Mouse (Mus musculus) midbrain, embryonic 11.5 days (tissue): ENCODE measurements around the gene Ndufs2. TPM values are rescaled to one million over a fixed set of nuclear protein-coding genes. Genes with fewer than 3 reads are reported as not detected.

ENCODE experiments used
- ATAC-seq: fragments of 200-750 bp; cut with Nextera tagmentation; 2 replicates; pipeline ENCODE4 v1.8.0; 2017; ENCODE audit warnings: moderate TSS enrichment, moderate library complexity; ENCODE audit not compliant: low FRiP score
- DNase-seq: peaks from one replicate; pipeline ENCODE4 v3.0.0; 2015; ENCODE audit warnings: low spot score; ENCODE audit errors: missing footprints
- H3K27ac ChIP-seq: fragments of 300-500 bp; sonication (generic); 2 replicates; pipeline ENCODE4 v1.5.1; 2014; ENCODE audit warnings: low read depth, low read length
- H3K27me3 ChIP-seq: fragments of 300-500 bp; sonication (generic); 2 replicates; pipeline ENCODE4 v1.6.1; 2014; ENCODE audit warnings: mild to moderate bottlenecking, low read length, moderate library complexity, mixed read lengths; ENCODE audit not compliant: control insufficient read depth, insufficient read depth
- H3K36me3 ChIP-seq: fragments of 300-500 bp; sonication (generic); 2 replicates; pipeline ENCODE4 v1.6.1; 2014; ENCODE audit warnings: mild to moderate bottlenecking, low read length, moderate library complexity, mixed read lengths; ENCODE audit not compliant: control insufficient read depth, insufficient read depth
- H3K4me1 ChIP-seq: fragments of 300-500 bp; sonication (generic); 2 replicates; pipeline ENCODE4 v1.6.1; 2014; ENCODE audit warnings: low read length; ENCODE audit not compliant: control insufficient read depth, insufficient read depth
- H3K4me2 ChIP-seq: fragments of 300-500 bp; sonication (generic); 2 replicates; pipeline ENCODE4 v1.6.1; 2014; ENCODE audit warnings: mild to moderate bottlenecking, moderate library complexity
- H3K4me3 ChIP-seq: fragments of 300-500 bp; sonication (generic); 2 replicates; pipeline ENCODE4 v1.5.1; 2014; ENCODE audit warnings: low read depth, low read length
- H3K9ac ChIP-seq: fragments of 300-500 bp; sonication (generic); 2 replicates; pipeline ENCODE4 v1.6.1; 2014; ENCODE audit warnings: low read length
- H3K9me3 ChIP-seq: fragments of 300-500 bp; sonication (generic); 2 replicates; pipeline ENCODE4 v1.6.1; 2016; ENCODE audit warnings: low read length; ENCODE audit not compliant: control insufficient read depth
- WGBS: fragments of 180-500 bp; shearing (Covaris S2); extraction: QIAGEN DNeasy Blood & Tissue Kit; methylation state at CpG from one replicate; pipeline ENCODE4 v1.1.7; 2014; 5-methylcytosine and 5-hydroxymethylcytosine counted together
- polyA plus RNA-seq: library from polyadenylated mRNA; unstranded; fragments of >200 nt; fragmentation: Nextera tagmentation; extraction: Ambion mirVana; gene quantifications from 2 replicates; pipeline ENCODE4 v1.2.1, GENCODE M21; 2014

Gene Ndufs2
- polyA plus RNA-seq, 1 experiment from 2014 or later: 232 TPM

- 55% methylated on average over 3 of the region's 3 CpGs for WGBS
- no peaks in the 10 kb centered on the region for H3K9me3 ChIP-seq
- DNase-seq (no peak), ATAC-seq (no peak)
- H3K36me3 ChIP-seq: peaks cover 7% of the 10 kb centered on the region
- H3K27me3 ChIP-seq: no peaks in the 10 kb centered on the region
- H3K4me1 ChIP-seq: peaks cover 9% of the 10 kb centered on the region
- H3K27ac ChIP-seq: no peak overlapping the region
- no peak overlapping the region for H3K4me2 ChIP-seq
- H3K4me3 ChIP-seq: no peak overlapping the region
- no peak overlapping the region for H3K9ac ChIP-seq
Measured at GRCm38 (mm10) chr1:171230215-171230614, 21.0 kb downstream of the Ndufs2 start.

- H3K4me3 ChIP-seq: no peak overlapping the region
- H3K9ac ChIP-seq: no peak overlapping the region
- peaks cover 9% of the 10 kb centered on the region for H3K4me1 ChIP-seq
- no peaks in the 10 kb centered on the region for H3K9me3 ChIP-seq
- DNase-seq (no peak), ATAC-seq (no peak)
- 29% methylated on average over 6 of the region's 6 CpGs for WGBS
- H3K27ac ChIP-seq: no peak overlapping the region
- no peak overlapping the region for H3K4me2 ChIP-seq
- peaks cover 4% of the 10 kb centered on the region for H3K36me3 ChIP-seq
- H3K27me3 ChIP-seq: no peaks in the 10 kb centered on the region
Measured at GRCm38 (mm10) chr1:171229750-171230149, 21.4 kb downstream of the Ndufs2 start.

GRCm38 (mm10) chr1:171227879-171228278 lies 23.3 kb downstream of the Ndufs2 start:
- Histone ChIP-seq H3K27me3 (no peaks in the 10 kb centered on the region), H3K4me1 (peaks cover 9% of the 10 kb centered on the region), H3K4me2 (no peak overlapping the region), H3K9ac (no peak overlapping the region), H3K9me3 (no peaks in the 10 kb centered on the region), H3K4me3 (no peak overlapping the region), H3K36me3 (no peaks in the 10 kb centered on the region), H3K27ac (no peak overlapping the region)
- 87% methylated on average over 1 of the region's 1 CpGs for WGBS
- ATAC-seq (no peak), DNase-seq (no peak)

GRCm38 (mm10) chr1:171226780-171227179 lies 24.4 kb downstream of the Ndufs2 start:
- no peak for ATAC-seq
- WGBS: 58% methylated on average over 3 of the region's 4 CpGs

GRCm38 (mm10) chr1:171224857-171225256 lies 26.3 kb downstream of the Ndufs2 start, which contains the start of gene Apoa2:
Gene Apoa2 (plus strand): TSS chr1:171225054.
- Histone ChIP-seq H3K27ac (no peak within 1 kb of the TSS), H3K4me1 (peaks cover 18% of the 10 kb centered on the region), H3K9ac (no peak within 1 kb of the TSS), H3K4me2 (no peak within 1 kb of the TSS), H3K27me3 (no peaks in the 10 kb centered on the region), H3K4me3 (no peak within 1 kb of the TSS), H3K9me3 (no peaks in the 10 kb centered on the region), H3K36me3 (0 out of 2 replicates have a peak, but pooled peaks cover under 1% of the 10 kb centered on the region)
- ATAC-seq: no peak
- DNase-seq: no peak
- WGBS: 84% methylated on average over 5 of the region's 5 CpGs

More at GRCm38 (mm10) chr1:171226780-171227179, 24.4 kb downstream of the Ndufs2 start:
- Histone ChIP-seq H3K27me3 (no peaks in the 10 kb centered on the region), H3K4me1 (peaks cover 10% of the 10 kb centered on the region), H3K36me3 (no peaks in the 10 kb centered on the region), H3K27ac (no peak overlapping the region), H3K4me3 (no peak overlapping the region), H3K9ac (no peak overlapping the region), H3K9me3 (no peaks in the 10 kb centered on the region), H3K4me2 (no peak overlapping the region)
- DNase-seq: no peak

GRCm38 (mm10) chr1:171223796-171224195 lies 27.4 kb downstream of the Ndufs2 start:
- no peaks in the 10 kb centered on the region for H3K9me3 ChIP-seq
- ATAC-seq: no peak
- no peak overlapping the region for H3K9ac ChIP-seq
- no peak overlapping the region for H3K27ac ChIP-seq
- DNase-seq: no peak
- 84% methylated on average over 2 of the region's 2 CpGs for WGBS
- H3K27me3 ChIP-seq: no peaks in the 10 kb centered on the region
- H3K36me3 ChIP-seq: 0 out of 2 replicates have a peak, but pooled peaks cover 3% of the 10 kb centered on the region
- peaks cover 11% of the 10 kb centered on the region for H3K4me1 ChIP-seq
- no peak overlapping the region for H3K4me2 ChIP-seq
- H3K4me3 ChIP-seq: no peak overlapping the region

- Histone ChIP-seq H3K36me3 (peaks cover 5% of the 10 kb centered on the region; the same call in 1 of the 2 replicates), H3K27ac (no peak overlapping the region), H3K9me3 (no peaks in the 10 kb centered on the region), H3K4me1 (peaks cover 11% of the 10 kb centered on the region), H3K4me2 (peak overlapping the region; percentile 85; the same call in 1 of the 2 replicates), H3K4me3 (0 out of 2 replicates have a peak overlapping the region, but pooled peaks have one; percentile 46), H3K27me3 (no peaks in the 10 kb centered on the region), H3K9ac (no peak overlapping the region)
- no peak for DNase-seq
- no peak for ATAC-seq
- 89% methylated on average over 6 of the region's 6 CpGs for WGBS
Measured at GRCm38 (mm10) chr1:171223168-171223567, 28.0 kb downstream of the Ndufs2 start.

- peaks cover 11% of the 10 kb centered on the region for H3K4me1 ChIP-seq
- H3K9ac ChIP-seq: peak within 1 kb of the TSS; percentile 53
- H3K4me2 ChIP-seq: peak within 1 kb of the TSS; percentile 85
- no peaks in the 10 kb centered on the region for H3K27me3 ChIP-seq
- peak within 1 kb of the TSS; percentile 49 for H3K27ac ChIP-seq
- no peaks in the 10 kb centered on the region for H3K9me3 ChIP-seq
- H3K4me3 ChIP-seq: peak within 1 kb of the TSS; percentile 46
- peak; percentile 97 for ATAC-seq
- 4% methylated on average over 28 of the region's 28 CpGs for WGBS
- DNase-seq: peak; percentile 98
- H3K36me3 ChIP-seq: peaks cover 5% of the 10 kb centered on the region; the same call in 1 of the 2 replicates
Measured at GRCm38 (mm10) chr1:171222238-171223155, 28.7 kb downstream of the Ndufs2 start, which contains the start of gene Tomm40l. Gene Tomm40l (minus strand): TSS chr1:171222514.
